Mouse (Mus musculus): ENCODE results near the gene 4930404H24Rik.
"Not testable (repeated sequence)": the region's sequence is repeated elsewhere in the genome, so short reads cannot be mapped to it uniquely, and the experiment has no call there.

- not testable (repeated sequence) for TF ChIP-seq CTCF (IDR thresholded peaks at IDR 0.05; ENCODE audit: low read depth); EP300 (optimal IDR thresholded peaks at IDR 0.05)
Observed at GRCm38 (mm10) chr2:153495391-153495790, 2.8 kb downstream of the 4930404H24Rik start.
